In genomic region chr5:129778996-129779716, GRCm38 (mm10) we compare ENCODE assay signal across 8 mouse cellular contexts. TPM values are rescaled to one million over a fixed set of nuclear protein-coding genes. Genes with fewer than 3 reads are reported as not detected.
DNase-seq lines count a peak whose midpoint lies in the region; ATAC-seq lines count a peak whose summit lies in the region.

No protein-coding gene starts in this region.

- peak overlapping the region; percentile 65 for H3K4me3 ChIP-seq in forebrain, embryonic 10.5 days
- peak overlapping the region; percentile 60 for H3K4me3 ChIP-seq in heart, embryonic 15.5 days
- peak overlapping the region; percentile 74 for H3K4me3 ChIP-seq in liver, embryonic 13.5 days (replicated peaks)
- H3K4me3 ChIP-seq in stomach, embryonic 16.5 days (replicated peaks; ENCODE audit: low read length) = peak overlapping the region; percentile 63

- H3K4me2 ChIP-seq in heart, embryonic 15.5 days = peak overlapping the region; percentile 87
- peak overlapping the region; percentile 87 for H3K4me2 ChIP-seq in liver, embryonic 13.5 days
- H3K4me2 ChIP-seq in stomach, embryonic 16.5 days (ENCODE audit: low read depth, low read length) = peak overlapping the region; percentile 91

- peak; percentile 86 for ATAC-seq in heart, embryonic 15.5 days (replicated peaks; ENCODE audit: insufficient number of reproducible peaks, insufficient read depth, low FRiP score, low read depth)
- ATAC-seq in liver, embryonic 13.5 days (ENCODE audit: low read depth) = peak; percentile 81
- ATAC-seq in stomach, embryonic 16.5 days (ENCODE audit: insufficient read depth, low FRiP score) = peak; percentile 92

- H3K27ac ChIP-seq in forebrain, embryonic 10.5 days = peak overlapping the region; percentile 81
- H3K27ac ChIP-seq in heart, embryonic 15.5 days = peak overlapping the region; percentile 42; the same call in 1 of the 2 replicates
- peak overlapping the region; percentile 76 for H3K27ac ChIP-seq in liver, embryonic 13.5 days
- H3K27ac ChIP-seq in stomach, embryonic 16.5 days (ENCODE audit: low read length) = peak overlapping the region; percentile 22; the same call in 1 of the 2 replicates

- peaks cover 17% of the 10 kb centered on the region for H3K4me1 ChIP-seq in forebrain, embryonic 10.5 days
- peaks cover 8% of the 10 kb centered on the region; the same call in 1 of the 2 replicates for H3K4me1 ChIP-seq in heart, embryonic 15.5 days (replicated peaks)
- peaks cover 50% of the 10 kb centered on the region for H3K4me1 ChIP-seq in liver, embryonic 13.5 days (replicated peaks)
- H3K4me1 ChIP-seq in stomach, embryonic 16.5 days (ENCODE audit: control insufficient read depth, insufficient read depth, low read length) = 0 out of 2 replicates have a peak, but pooled peaks cover 3% of the 10 kb centered on the region

- H3K36me3 ChIP-seq in forebrain, embryonic 10.5 days (replicated peaks) = no peaks in the 10 kb centered on the region
- no peaks in the 10 kb centered on the region for H3K36me3 ChIP-seq in heart, embryonic 15.5 days
- H3K36me3 ChIP-seq in liver, embryonic 13.5 days = peaks cover 22% of the 10 kb centered on the region
- H3K36me3 ChIP-seq in stomach, embryonic 16.5 days (ENCODE audit: control insufficient read depth, insufficient read depth, low read length) = no peaks in the 10 kb centered on the region

- H3K9ac ChIP-seq in heart, embryonic 15.5 days = peak overlapping the region; percentile 65
- H3K9ac ChIP-seq in liver, embryonic 13.5 days = peak overlapping the region; percentile 78
- peak overlapping the region; percentile 76 for H3K9ac ChIP-seq in stomach, embryonic 16.5 days (ENCODE audit: low read length)

- WGBS in forebrain, embryonic 10.5 days = 3% methylated on average over 32 of the region's 32 CpGs
- WGBS in heart, embryonic 15.5 days = 1% methylated on average over 32 of the region's 32 CpGs
- WGBS in liver, embryonic 13.5 days (ENCODE audit: insufficient replicate concordance) = 2% methylated on average over 32 of the region's 32 CpGs
- under 1% methylated on average over 32 of the region's 32 CpGs for WGBS in stomach, embryonic 16.5 days

- H3K9me3 ChIP-seq in forebrain, embryonic 10.5 days = no peaks in the 10 kb centered on the region
- H3K9me3 ChIP-seq in heart, embryonic 15.5 days (replicated peaks) = no peaks in the 10 kb centered on the region
- H3K9me3 ChIP-seq in liver, embryonic 13.5 days (replicated peaks) = no peaks in the 10 kb centered on the region
- no peaks in the 10 kb centered on the region for H3K9me3 ChIP-seq in stomach, embryonic 16.5 days (replicated peaks; ENCODE audit: control insufficient read depth, low read length)

- DNase-seq in CD8-positive naive resting alpha-beta T cell, adult 2 months (ENCODE audit: low read depth in 2 of 2, low spot score in 2 of 2) = peak; percentile 33 to 53
- DNase-seq in c-Kit-positive CD71-negative TER-119-negative erythroid progenitor cells, embryonic 14.5 days (ENCODE audit: low read depth) = peak; percentile 69
- peak; percentile 70 for DNase-seq in forebrain, embryonic 10.5 days (ENCODE audit: extremely low spot score, low spot score)
- peak; percentile 90 for DNase-seq in kidney, postnatal 14 days
- DNase-seq in liver, embryonic 13.5 days = peak; percentile 60
- DNase-seq in neural tube, embryonic 10.5 days (ENCODE audit: extremely low spot score, low spot score) = peak; percentile 72

- H3K27me3 ChIP-seq in forebrain, embryonic 10.5 days (ENCODE audit: poor library complexity, severe bottlenecking) = no peaks in the 10 kb centered on the region
- no peaks in the 10 kb centered on the region for H3K27me3 ChIP-seq in heart, embryonic 15.5 days
- H3K27me3 ChIP-seq in liver, embryonic 13.5 days = no peaks in the 10 kb centered on the region
- H3K27me3 ChIP-seq in stomach, embryonic 16.5 days (ENCODE audit: control insufficient read depth, insufficient read depth, low read length) = no peaks in the 10 kb centered on the region

RNA-seq across cellular contexts. Expression of gene Psph, which starts 8.1 kb away (rescaled TPM):
- polyA plus RNA-seq in forebrain, embryonic 10.5 days (2016; fragmentation: Nextera tagmentation; extraction: Ambion mirVana) = 42.1 and 44.9 TPM in 2 replicates
- 26.3 and 29.3 TPM in 2 replicates for polyA plus RNA-seq in heart, embryonic 15.5 days (2015; fragmentation: Nextera tagmentation; extraction: Ambion mirVana)
- polyA plus RNA-seq in liver, embryonic 13.5 days (2015; fragmentation: Nextera tagmentation; extraction: Ambion mirVana) = 82.6 and 91.1 TPM in 2 replicates
- polyA plus RNA-seq in stomach, embryonic 16.5 days (2015; fragmentation: Nextera tagmentation; extraction: Ambion mirVana) = 43.4 and 46.6 TPM in 2 replicates

RNA-seq across cellular contexts. Expression of gene Nipsnap2, which starts 54.3 kb away (rescaled TPM):
- 75.9 and 79.4 TPM in 2 replicates for polyA plus RNA-seq in forebrain, embryonic 10.5 days (2016; fragmentation: Nextera tagmentation; extraction: Ambion mirVana)
- polyA plus RNA-seq in heart, embryonic 15.5 days (2015; fragmentation: Nextera tagmentation; extraction: Ambion mirVana) = 299 and 399 TPM in 2 replicates
- 28.4 and 29.7 TPM in 2 replicates for polyA plus RNA-seq in liver, embryonic 13.5 days (2015; fragmentation: Nextera tagmentation; extraction: Ambion mirVana)
- polyA plus RNA-seq in stomach, embryonic 16.5 days (2015; fragmentation: Nextera tagmentation; extraction: Ambion mirVana) = 86.3 and 103 TPM in 2 replicates

Comparison
In these comparisons a context has a peak if more than half of its experiments do, and no peak if none do; other contexts are left out.
1. Peak in every context shown above with its lines: DNase-seq, ATAC-seq, H3K4me3 ChIP-seq and H3K27ac ChIP-seq.
2. H3K27ac ChIP-seq: peak in every context shown above with its lines; median percentile 81 in forebrain, embryonic 10.5 days; 76 in liver, embryonic 13.5 days; 42 in heart, embryonic 15.5 days; 22 in stomach, embryonic 16.5 days.